Mouse (Mus musculus): ENCODE measurements around the gene Cacna1e. TPM values are rescaled to one million over a fixed set of nuclear protein-coding genes. Genes with fewer than 3 reads are reported as not detected.

Gene Cacna1e
- polyA plus RNA-seq, 1 experiment from 2014 or later: 3.7 TPM

- H3K9ac ChIP-seq (replicated peaks): no peak overlapping the region
- ATAC-seq (ENCODE audit: low FRiP score, low read depth): no peak
- no peaks in the 10 kb centered on the region for H3K36me3 ChIP-seq
- WGBS: 74% methylated on average over 2 of the region's 2 CpGs
- H3K4me2 ChIP-seq (replicated peaks): no peak overlapping the region
- H3K9me3 ChIP-seq: no peaks in the 10 kb centered on the region
- H3K4me3 ChIP-seq: no peak overlapping the region
- H3K4me1 ChIP-seq: no peaks in the 10 kb centered on the region
- no peaks in the 10 kb centered on the region for H3K27me3 ChIP-seq
- H3K27ac ChIP-seq (replicated peaks): no peak overlapping the region
Observed at GRCm38 (mm10) chr1:154798771-154799170, 85.5 kb downstream of the Cacna1e start.

- Histone ChIP-seq H3K4me2 (replicated peaks) (no peak overlapping the region), H3K4me1 (no peaks in the 10 kb centered on the region), H3K36me3 (no peaks in the 10 kb centered on the region), H3K9ac (replicated peaks) (no peak overlapping the region), H3K4me3 (no peak overlapping the region), H3K9me3 (no peaks in the 10 kb centered on the region), H3K27ac (replicated peaks) (no peak overlapping the region), H3K27me3 (no peaks in the 10 kb centered on the region)
- WGBS: 46% methylated on average over 2 of the region's 2 CpGs
- ATAC-seq (ENCODE audit: low FRiP score, low read depth): no peak
Observed at GRCm38 (mm10) chr1:154796685-154797084, 87.6 kb downstream of the Cacna1e start.

- no peak for ATAC-seq (ENCODE audit: low FRiP score, low read depth)
- no peak overlapping the region for H3K9ac ChIP-seq (replicated peaks)
Observed at GRCm38 (mm10) chr1:154794518-154794951, 89.8 kb downstream of the Cacna1e start.

GRCm38 (mm10) chr1:154791544-154792174, 92.6 kb downstream of the Cacna1e start:
- WGBS: 80% methylated on average over 13 of the region's 13 CpGs
- Histone ChIP-seq H3K9ac (replicated peaks) (no peak overlapping the region), H3K4me1 (no peaks in the 10 kb centered on the region), H3K27ac (replicated peaks) (no peak overlapping the region), H3K4me2 (replicated peaks) (no peak overlapping the region), H3K27me3 (no peaks in the 10 kb centered on the region), H3K9me3 (no peaks in the 10 kb centered on the region), H3K4me3 (no peak overlapping the region), H3K36me3 (no peaks in the 10 kb centered on the region)
- ATAC-seq (ENCODE audit: low FRiP score, low read depth): no peak

More at GRCm38 (mm10) chr1:154794518-154794951, 89.8 kb downstream of the Cacna1e start:
- H3K36me3 ChIP-seq: no peaks in the 10 kb centered on the region
- H3K4me2 ChIP-seq (replicated peaks): no peak overlapping the region
- no peak overlapping the region for H3K27ac ChIP-seq (replicated peaks)
- H3K27me3 ChIP-seq: no peaks in the 10 kb centered on the region
- H3K4me1 ChIP-seq: no peaks in the 10 kb centered on the region
- H3K4me3 ChIP-seq: no peak overlapping the region
- 89% methylated on average over 8 of the region's 8 CpGs for WGBS
- H3K9me3 ChIP-seq: no peaks in the 10 kb centered on the region

- no peaks in the 10 kb centered on the region for H3K36me3 ChIP-seq
- ATAC-seq (ENCODE audit: low FRiP score, low read depth): no peak
- H3K4me2 ChIP-seq (replicated peaks): no peak overlapping the region
- peaks cover 11% of the 10 kb centered on the region; the same call in 1 of the 2 replicates for H3K4me1 ChIP-seq
- no peaks in the 10 kb centered on the region for H3K9me3 ChIP-seq
- peaks cover 18% of the 10 kb centered on the region for H3K27me3 ChIP-seq
- H3K4me3 ChIP-seq: no peak overlapping the region
- no peak overlapping the region for H3K9ac ChIP-seq (replicated peaks)
- H3K27ac ChIP-seq (replicated peaks): no peak overlapping the region
- 79% methylated on average over 4 of the region's 4 CpGs for WGBS
Observed at GRCm38 (mm10) chr1:154788491-154788890, 95.8 kb downstream of the Cacna1e start.

DNA sequence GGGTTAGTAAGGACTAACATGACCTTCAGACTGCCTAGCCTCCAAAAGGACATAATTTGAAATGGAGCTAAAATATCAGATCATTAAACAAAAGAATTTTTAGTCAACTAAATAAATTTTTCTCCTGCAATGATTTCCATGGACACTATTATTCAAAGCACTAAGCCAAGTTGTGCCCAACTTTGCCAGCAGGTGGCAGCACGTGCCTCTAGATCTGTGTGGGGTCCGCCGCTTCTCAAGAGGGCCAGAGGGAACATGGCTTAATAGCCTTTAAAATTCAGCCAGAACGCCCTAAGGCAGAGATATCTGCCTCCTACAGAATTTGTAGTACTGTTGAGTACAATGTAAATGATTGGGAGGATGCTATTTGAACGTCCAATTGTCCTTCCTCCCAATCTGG, 96.2 kb downstream of the Cacna1e start:
- Histone ChIP-seq H3K36me3 (no peaks in the 10 kb centered on the region), H3K27ac (replicated peaks) (no peak overlapping the region), H3K9me3 (no peaks in the 10 kb centered on the region), H3K27me3 (peaks cover 18% of the 10 kb centered on the region), H3K9ac (replicated peaks) (no peak overlapping the region), H3K4me2 (replicated peaks) (no peak overlapping the region), H3K4me1 (peaks cover 11% of the 10 kb centered on the region; the same call in 1 of the 2 replicates), H3K4me3 (no peak overlapping the region)
- 12% methylated on average over 5 of the region's 5 CpGs for WGBS
- ATAC-seq (ENCODE audit: low FRiP score, low read depth): 0 out of 2 replicates have a peak, but pooled peaks have one; percentile 32

DNA sequence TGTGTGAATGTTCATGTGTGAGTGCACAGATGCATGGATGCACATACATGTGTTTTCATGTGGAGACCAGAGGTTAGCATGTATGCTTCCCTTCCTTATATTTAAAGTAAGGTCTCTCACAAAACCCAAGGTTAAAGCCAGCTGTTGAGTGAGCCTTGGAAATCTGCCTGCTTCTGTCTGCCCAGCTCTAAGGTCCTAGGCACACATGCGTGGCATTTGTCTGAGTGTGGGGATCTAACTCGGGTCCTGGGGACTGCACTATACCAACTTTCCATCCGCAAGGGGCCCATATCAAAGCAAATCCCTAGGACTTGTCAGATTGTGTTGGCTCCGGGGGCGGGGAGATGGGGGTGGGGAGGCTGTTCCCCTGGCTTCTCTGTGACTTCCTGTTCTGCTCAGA, 96.9 kb downstream of the Cacna1e start:
- H3K9me3 ChIP-seq: no peaks in the 10 kb centered on the region
- H3K4me1 ChIP-seq: peaks cover 11% of the 10 kb centered on the region; the same call in 1 of the 2 replicates
- H3K27me3 ChIP-seq: peaks cover 18% of the 10 kb centered on the region
- no peak overlapping the region for H3K27ac ChIP-seq (replicated peaks)
- H3K36me3 ChIP-seq: no peaks in the 10 kb centered on the region
- H3K4me2 ChIP-seq (replicated peaks): no peak overlapping the region
- no peak overlapping the region for H3K4me3 ChIP-seq
- H3K9ac ChIP-seq (replicated peaks): no peak overlapping the region
- 76% methylated on average over 5 of the region's 5 CpGs for WGBS
- no peak for ATAC-seq (ENCODE audit: low FRiP score, low read depth)

GRCm38 (mm10) chr1:154786243-154786669, 98.0 kb downstream of the Cacna1e start:
- Histone ChIP-seq H3K27ac (replicated peaks) (no peak overlapping the region), H3K4me2 (replicated peaks) (no peak overlapping the region), H3K27me3 (peaks cover 18% of the 10 kb centered on the region), H3K9me3 (no peaks in the 10 kb centered on the region), H3K4me1 (peaks cover 11% of the 10 kb centered on the region; the same call in 1 of the 2 replicates), H3K9ac (replicated peaks) (no peak overlapping the region), H3K36me3 (no peaks in the 10 kb centered on the region), H3K4me3 (no peak overlapping the region)
- ATAC-seq (ENCODE audit: low FRiP score, low read depth): peak; percentile 53
- WGBS: 3% methylated on average over 4 of the region's 4 CpGs

GRCm38 (mm10) chr1:154784862-154785261, 99.4 kb downstream of the Cacna1e start:
- no peak overlapping the region for H3K4me3 ChIP-seq
- no peaks in the 10 kb centered on the region for H3K9me3 ChIP-seq
- no peak overlapping the region for H3K9ac ChIP-seq (replicated peaks)
- no peak overlapping the region for H3K4me2 ChIP-seq (replicated peaks)
- ATAC-seq (ENCODE audit: low FRiP score, low read depth): no peak
- H3K4me1 ChIP-seq: peaks cover 11% of the 10 kb centered on the region; the same call in 1 of the 2 replicates
- peaks cover 18% of the 10 kb centered on the region for H3K27me3 ChIP-seq
- 43% methylated on average over 12 of the region's 12 CpGs for WGBS
- H3K27ac ChIP-seq (replicated peaks): no peak overlapping the region
- no peaks in the 10 kb centered on the region for H3K36me3 ChIP-seq

DNA sequence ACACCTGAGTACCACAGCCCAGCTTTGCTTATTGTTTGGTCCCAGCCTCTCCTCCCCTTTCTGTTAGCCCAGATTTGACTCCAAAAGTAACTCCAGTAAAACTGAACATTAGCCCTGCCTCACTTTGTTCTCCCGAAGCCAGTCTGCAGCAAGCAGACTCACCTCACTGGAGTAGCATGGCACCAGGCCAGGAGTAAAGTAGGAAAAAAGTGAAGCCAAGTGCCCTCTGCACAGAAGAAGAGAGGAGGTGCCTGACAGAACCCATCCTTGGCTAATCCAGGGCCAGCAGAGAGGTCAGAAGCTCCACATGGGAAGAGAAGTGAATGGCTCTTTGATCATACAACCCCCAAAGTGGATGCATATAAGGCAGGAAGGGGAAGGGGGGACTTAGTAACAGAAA, 100.8 kb downstream of the Cacna1e start:
- no peak overlapping the region for H3K9ac ChIP-seq (replicated peaks)
- H3K4me1 ChIP-seq: peaks cover 11% of the 10 kb centered on the region; the same call in 1 of the 2 replicates
- 88% methylated on average over 1 of the region's 1 CpGs for WGBS
- H3K4me3 ChIP-seq: no peak overlapping the region
- no peaks in the 10 kb centered on the region for H3K36me3 ChIP-seq
- H3K4me2 ChIP-seq (replicated peaks): no peak overlapping the region
- H3K9me3 ChIP-seq: no peaks in the 10 kb centered on the region
- no peak for ATAC-seq (ENCODE audit: low FRiP score, low read depth)
- peaks cover 18% of the 10 kb centered on the region for H3K27me3 ChIP-seq
- H3K27ac ChIP-seq (replicated peaks): no peak overlapping the region

DNA sequence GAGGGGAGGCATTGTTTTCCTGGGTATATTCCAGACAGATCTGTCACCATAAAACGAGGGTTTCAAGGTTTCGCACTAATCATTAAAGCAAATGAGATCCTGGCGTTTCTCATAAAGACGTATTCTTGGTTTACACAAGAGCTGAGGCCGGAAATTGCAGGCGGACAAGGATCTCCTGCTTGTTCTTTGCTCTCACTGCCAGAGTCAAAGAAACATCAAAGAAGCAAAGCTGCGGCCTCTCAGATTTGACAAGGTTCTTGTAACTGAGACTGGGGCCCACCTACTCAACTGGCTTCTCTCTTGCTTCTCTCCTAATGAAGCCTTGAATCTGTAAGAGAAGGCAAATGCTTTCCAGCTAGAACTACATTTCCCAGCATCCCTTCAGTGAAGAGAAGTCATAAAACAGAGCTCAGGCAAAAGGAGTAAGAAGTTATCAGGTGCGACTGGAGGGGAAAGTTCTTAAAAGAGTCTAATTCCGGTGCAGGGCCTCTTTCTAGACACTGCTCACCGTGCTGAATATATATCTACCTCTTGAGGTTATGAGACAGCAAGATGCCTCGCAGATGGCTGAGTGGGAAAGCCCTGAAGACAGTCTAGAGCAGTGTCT, 104.3 kb downstream of the Cacna1e start:
- Histone ChIP-seq H3K36me3 (no peaks in the 10 kb centered on the region), H3K27ac (replicated peaks) (no peak overlapping the region), H3K27me3 (peaks cover 9% of the 10 kb centered on the region; the same call in 1 of the 2 replicates), H3K4me2 (replicated peaks) (no peak overlapping the region), H3K4me1 (peaks cover 6% of the 10 kb centered on the region; the same call in 1 of the 2 replicates), H3K9me3 (no peaks in the 10 kb centered on the region), H3K4me3 (no peak overlapping the region), H3K9ac (replicated peaks) (no peak overlapping the region)
- WGBS: 79% methylated on average over 11 of the region's 11 CpGs
- ATAC-seq (ENCODE audit: low FRiP score, low read depth): no peak

DNA sequence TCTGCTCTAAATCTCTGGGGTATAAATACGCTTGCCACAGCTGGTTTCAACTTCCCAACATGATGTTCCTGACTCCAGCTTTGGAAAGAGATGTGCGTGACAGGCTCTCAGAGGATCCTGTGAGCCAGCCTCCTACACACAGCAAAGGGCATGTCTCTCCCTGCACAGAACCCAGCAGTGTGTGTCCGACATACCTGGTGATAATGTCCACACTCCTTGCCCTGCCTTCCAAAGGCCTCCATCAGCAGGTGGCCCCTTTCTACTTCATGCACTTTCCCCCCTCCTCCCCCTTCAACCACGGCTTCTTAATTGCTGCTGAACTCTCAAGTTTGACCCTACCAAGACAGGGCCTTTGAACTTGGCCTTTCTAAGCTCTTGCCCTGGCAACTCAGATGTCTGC, 108.0 kb downstream of the Cacna1e start:
- WGBS: 75% methylated on average over 4 of the region's 4 CpGs
- Histone ChIP-seq H3K36me3 (no peaks in the 10 kb centered on the region), H3K4me3 (no peak overlapping the region), H3K4me1 (no peaks in the 10 kb centered on the region), H3K9ac (replicated peaks) (no peak overlapping the region), H3K4me2 (replicated peaks) (no peak overlapping the region), H3K9me3 (no peaks in the 10 kb centered on the region), H3K27ac (replicated peaks) (no peak overlapping the region), H3K27me3 (no peaks in the 10 kb centered on the region)
- ATAC-seq (ENCODE audit: low FRiP score, low read depth): no peak

All from midbrain, embryonic 12.5 days (tissue).